Mouse (Mus musculus) lung, postnatal 14 days (tissue): ENCODE measurements at regions not wholly inside any gene's neighbourhood (a gene's known extent, or its start where the extent isn't known, plus 50 kb on each side); places are given as distances from the start of the nearest gene placed in this dataset.

Experiments
- DNase-seq: peaks from one replicate; pipeline ENCODE4 v3.0.0; 2021

GRCm38 (mm10) chr7:117134869-117135268 lies 245.9 kb upstream of the Xylt1 start:
- no peak for DNase-seq

- DNase-seq = no peak
Measured at GRCm38 (mm10) chr7:117138681-117139080, 242.1 kb upstream of the Xylt1 start.

DNA sequence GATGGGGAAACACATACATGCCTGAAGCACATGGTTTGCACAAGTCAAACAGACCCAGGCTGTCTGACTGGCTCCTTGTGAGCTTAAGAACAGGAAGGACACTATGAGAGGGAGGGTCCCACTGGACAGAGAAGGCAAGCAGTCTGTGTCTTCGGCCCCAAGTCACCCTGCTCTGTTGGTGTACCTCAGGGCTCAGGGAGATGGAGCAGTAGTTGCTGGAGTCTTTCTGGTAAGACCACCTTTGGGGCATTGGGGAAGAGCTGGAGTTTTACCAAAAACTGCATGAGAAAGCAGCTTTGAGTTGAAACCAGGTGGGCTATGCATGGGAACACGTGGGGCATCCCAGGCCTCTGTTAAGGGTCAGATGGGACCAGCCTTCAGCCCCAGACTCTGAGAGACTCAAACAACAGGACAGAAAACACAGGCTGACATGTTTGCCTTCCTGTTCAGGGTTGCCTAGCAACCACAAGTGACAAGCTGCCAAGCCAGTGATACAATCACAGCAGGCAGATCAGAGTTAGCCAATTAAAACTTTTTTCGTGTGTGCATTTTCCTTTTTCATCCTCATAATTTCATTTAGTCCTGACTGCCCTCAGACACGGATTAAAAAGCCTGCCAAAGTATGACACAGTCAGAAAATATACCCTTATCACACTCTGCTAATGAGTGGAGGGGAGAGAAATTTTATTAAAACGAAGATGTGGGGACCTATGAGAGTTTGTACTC lies 241.4 kb upstream of the Xylt1 start:
- DNase-seq = peak; percentile 51

- DNase-seq = no peak
Measured at GRCm38 (mm10) chr7:117139971-117140247, 240.9 kb upstream of the Xylt1 start.

DNA sequence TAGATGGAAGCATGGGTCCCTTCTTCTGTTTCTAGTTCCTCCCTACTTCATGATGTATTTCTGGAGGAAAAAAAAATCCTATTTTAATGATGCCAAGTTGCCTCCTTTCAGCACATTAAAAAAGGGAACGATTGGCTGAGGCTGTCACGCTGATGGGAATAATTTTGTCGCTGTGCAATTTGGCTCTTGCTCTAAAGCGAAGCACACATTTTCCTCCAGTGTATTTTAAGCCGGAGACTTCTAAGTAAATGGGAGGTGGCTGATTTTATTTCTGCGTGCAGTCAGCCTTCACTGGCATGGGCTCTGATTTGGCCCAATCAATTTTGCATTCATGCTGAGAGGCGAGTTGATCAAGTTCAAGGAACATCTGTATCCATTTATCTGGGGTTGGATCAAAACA lies 234.0 kb upstream of the Xylt1 start:
- DNase-seq = no peak

GRCm38 (mm10) chr7:117150355-117150754 lies 230.4 kb upstream of the Xylt1 start:
- DNase-seq = no peak

- no peak for DNase-seq
Measured at GRCm38 (mm10) chr7:117153826-117154550, 226.8 kb upstream of the Xylt1 start.

DNA sequence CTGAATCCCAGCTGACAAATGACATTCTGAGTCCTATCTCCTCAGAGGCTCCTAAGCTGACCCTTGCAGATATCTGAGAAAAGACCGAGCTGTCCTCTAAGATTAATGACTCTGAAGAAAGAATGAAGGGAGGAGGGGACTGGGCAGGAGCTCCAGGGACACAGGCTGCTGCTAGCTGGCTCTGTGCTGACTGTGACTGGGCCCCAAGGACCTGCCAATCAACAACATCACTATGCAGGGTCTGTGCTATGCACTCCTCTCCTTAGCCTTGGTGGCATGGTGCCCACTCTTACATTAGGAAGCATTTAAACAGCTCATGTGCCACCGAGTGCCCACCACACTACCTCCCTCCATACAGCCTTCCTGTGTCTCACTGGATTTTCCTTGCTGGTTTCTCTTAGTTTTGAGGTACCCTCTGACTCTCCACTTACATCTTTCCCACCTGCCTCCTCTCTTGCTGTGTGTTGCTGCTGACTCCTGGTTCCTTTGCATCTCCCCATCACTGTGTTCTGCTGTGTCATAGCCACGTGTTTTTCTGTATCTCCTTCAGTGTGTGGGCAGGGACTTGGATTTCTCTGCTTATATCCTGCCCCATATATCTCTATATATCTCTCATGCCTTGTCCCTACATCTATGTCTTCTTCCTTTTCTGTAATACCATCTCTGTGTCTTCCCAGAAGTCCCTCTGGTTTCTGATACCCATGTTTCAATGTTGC lies 219.4 kb upstream of the Xylt1 start:
- no peak for DNase-seq

DNA sequence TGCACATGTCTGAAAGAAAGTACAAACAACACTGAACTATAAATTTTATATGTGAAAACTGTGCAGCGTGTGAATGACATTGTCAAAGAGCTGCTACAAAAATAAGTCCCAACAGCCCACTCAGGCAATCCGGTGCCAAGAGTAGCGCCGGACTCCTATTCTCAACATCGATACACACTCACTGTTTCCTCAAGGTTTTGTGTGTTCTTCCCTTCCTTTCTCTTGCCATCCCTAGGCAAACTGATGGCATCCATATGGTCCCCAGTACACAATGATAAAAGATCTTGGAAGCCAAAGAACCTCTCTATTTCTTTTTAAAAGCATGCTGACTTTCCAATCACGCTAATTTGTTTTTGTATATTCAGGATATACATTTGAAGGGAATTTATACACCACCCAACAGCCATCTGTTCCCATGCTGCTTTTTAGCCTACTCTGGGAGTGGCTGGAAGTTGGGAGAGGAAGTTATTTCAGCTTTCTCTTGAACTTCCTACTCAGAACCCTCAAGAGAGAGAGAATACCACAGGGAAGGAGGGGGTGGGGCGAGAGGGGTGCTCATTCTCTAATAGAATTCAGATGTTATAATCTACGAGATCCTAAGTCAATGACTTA lies 205.9 kb upstream of the Xylt1 start:
- no peak for DNase-seq

- no peak for DNase-seq
Measured at GRCm38 (mm10) chr7:117184011-117184410, 196.8 kb upstream of the Xylt1 start.

DNA sequence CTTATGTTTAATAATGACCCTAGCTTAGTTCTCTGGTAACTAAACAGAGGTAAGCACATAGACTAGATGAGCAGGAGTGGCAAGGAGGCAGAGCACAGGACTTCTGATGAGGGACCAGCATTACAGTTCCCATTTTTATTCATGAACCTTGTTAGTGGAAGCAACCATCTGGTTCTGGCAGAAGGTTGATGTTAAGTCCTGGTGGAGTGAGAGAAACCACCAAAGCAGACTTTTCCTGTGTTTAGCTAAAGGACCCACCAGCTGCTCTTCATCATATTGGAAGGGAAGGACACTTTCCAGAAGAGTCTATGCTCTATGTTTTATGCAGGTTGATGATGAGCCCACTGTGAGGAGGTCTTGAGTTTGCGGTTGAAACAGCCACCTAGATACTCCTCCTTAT lies 194.9 kb upstream of the Xylt1 start:
- no peak for DNase-seq

GRCm38 (mm10) chr7:117196611-117197010 lies 184.2 kb upstream of the Xylt1 start:
- DNase-seq = no peak

DNA sequence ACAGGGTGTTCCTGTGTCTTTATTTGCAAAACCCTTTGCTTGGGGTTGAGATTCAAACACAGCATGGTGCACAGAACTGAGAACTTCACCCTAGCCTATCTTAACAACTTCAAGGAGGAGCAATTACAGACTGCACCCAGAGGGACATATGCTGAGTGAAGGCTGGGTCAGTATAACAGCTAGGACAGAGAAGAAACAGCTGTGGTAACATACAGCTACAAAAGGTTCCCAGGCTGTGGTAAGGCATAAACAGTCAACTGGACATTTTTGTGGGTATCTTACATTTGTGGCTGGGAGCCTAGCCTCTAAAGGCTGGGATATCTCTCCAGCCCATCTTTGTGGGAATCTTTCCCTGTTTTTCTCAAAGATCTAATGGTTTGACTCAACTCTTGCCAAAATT lies 154.5 kb upstream of the Xylt1 start:
- DNase-seq = no peak

DNA sequence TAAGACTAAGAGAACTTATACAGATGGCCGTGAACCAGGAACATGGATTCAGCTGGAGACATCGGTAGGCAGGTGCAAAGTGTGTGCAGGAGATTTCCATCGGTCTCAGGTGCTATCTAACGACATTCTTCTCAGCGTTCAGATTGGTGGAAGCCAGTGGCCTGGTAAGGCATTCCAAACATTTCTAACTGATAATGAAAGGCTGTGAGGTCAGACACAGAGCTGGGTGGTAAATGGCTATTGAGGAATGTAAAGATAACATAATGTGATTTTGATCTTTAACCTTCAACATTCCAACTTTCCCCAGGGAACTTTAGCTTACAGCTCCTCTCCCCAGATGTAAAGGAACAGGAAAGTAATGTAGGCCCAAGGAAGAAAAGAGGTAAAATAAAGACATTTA lies 151.2 kb upstream of the Xylt1 start:
- DNase-seq = no peak

- no peak for DNase-seq
Measured at GRCm38 (mm10) chr7:117256819-117257218, 124.0 kb upstream of the Xylt1 start.

DNA sequence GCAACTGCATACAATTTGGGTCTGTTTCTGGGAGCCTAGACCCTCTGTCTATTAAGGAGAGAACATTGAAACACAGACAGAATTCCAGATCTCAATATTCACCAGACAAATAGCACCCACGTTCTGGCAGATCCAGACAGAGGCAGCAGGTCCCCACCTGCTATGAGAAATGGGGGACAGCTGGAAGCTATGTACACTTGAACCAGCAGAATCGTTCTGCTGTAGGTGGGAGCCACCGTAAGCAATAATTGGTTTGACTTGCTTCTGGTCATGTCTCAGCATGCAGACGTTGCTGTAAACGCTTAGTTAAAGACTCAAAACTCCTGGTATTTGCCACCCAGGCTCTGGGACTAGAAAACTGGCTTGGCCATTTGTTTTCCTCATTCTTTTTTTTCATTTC lies 122.2 kb upstream of the Xylt1 start:
- DNase-seq = no peak

GRCm38 (mm10) chr7:117259151-117259550 lies 121.6 kb upstream of the Xylt1 start:
- DNase-seq = no peak

- no peak for DNase-seq
Measured at GRCm38 (mm10) chr7:117259674-117260294, 121.0 kb upstream of the Xylt1 start.

- DNase-seq = no peak
Measured at GRCm38 (mm10) chr7:117260596-117260995, 120.2 kb upstream of the Xylt1 start.

GRCm38 (mm10) chr7:117263126-117263525 lies 117.7 kb upstream of the Xylt1 start:
- no peak for DNase-seq

GRCm38 (mm10) chr7:117264341-117264740 lies 116.4 kb upstream of the Xylt1 start:
- no peak for DNase-seq

GRCm38 (mm10) chr7:117268096-117268495 lies 112.7 kb upstream of the Xylt1 start:
- no peak for DNase-seq

- DNase-seq = no peak
Measured at GRCm38 (mm10) chr7:117269263-117269897, 111.4 kb upstream of the Xylt1 start.
